Mouse (Mus musculus) CH12.LX (cell line): Measurements from ENCODE around the gene Sorcs1. TPM values are rescaled to one million over a fixed set of nuclear protein-coding genes. Genes with fewer than 3 reads are reported as not detected.

Experiments used
- DNase-seq: peaks from one replicate; pipeline ENCODE4 v3.0.0-alpha.2; 2013; ENCODE audit errors: extremely low read depth
- H3K27ac ChIP-seq: 2 replicates; pipeline ENCODE4 v1.5.1; 2012; ENCODE audit warnings: low read depth, mild to moderate bottlenecking, control low read depth, moderate library complexity; ENCODE audit not compliant: insufficient read depth
- H3K27me3 ChIP-seq: replicated peaks from 2 replicates; pipeline ENCODE3; 2012; ENCODE audit warnings: inconsistent platforms
- H3K36me3 ChIP-seq, 2 experiments: replicated peaks in 1 of 2; 2 replicates each; pipeline versions ENCODE3 to v1.6.1; 2012; ENCODE audit warnings: inconsistent platforms in 1 of 2, low read length in 1 of 2, mild to moderate bottlenecking in 1 of 2, mixed read lengths in 1 of 2, moderate library complexity in 1 of 2; ENCODE audit not compliant: control insufficient read depth in 1 of 2, insufficient read depth in 1 of 2
- H3K4me1 ChIP-seq, 2 experiments: 2 replicates each; pipeline ENCODE4 v1.6.1; 2012; ENCODE audit warnings: inconsistent platforms in 1 of 2, moderate library complexity in 1 of 2; ENCODE audit not compliant: insufficient read depth in 2 of 2, control insufficient read depth in 1 of 2
- H3K4me2 ChIP-seq: 2 replicates; pipeline ENCODE4 v1.6.1; 2012; ENCODE audit warnings: low read depth, mild to moderate bottlenecking, control low read depth; ENCODE audit not compliant: poor library complexity, insufficient read depth, severe bottlenecking
- H3K4me3 ChIP-seq, 3 experiments: fragments of 150-350 bp in 1 of 3; sonication (generic) in 1 of 3; replicated peaks in 1 of 3; 2 replicates each; pipeline versions ENCODE3 to v1.5.1; 2011 to 2012; ENCODE audit warnings: low read depth in 2 of 3, low read length in 2 of 3, mild to moderate bottlenecking in 2 of 3, moderate library complexity in 2 of 3, control low read depth in 1 of 3, improper control_type of control experiment in 1 of 3, inconsistent platforms in 1 of 3, mixed read lengths in 1 of 3; ENCODE audit not compliant: poor library complexity in 1 of 3
- H3K79me2 ChIP-seq: replicated peaks from 2 replicates; pipeline ENCODE4 v1.6.1; 2012; ENCODE audit warnings: mild to moderate bottlenecking, moderate library complexity; ENCODE audit not compliant: control insufficient read depth, poor library complexity, insufficient read depth, severe bottlenecking; ENCODE audit errors: extremely low read depth
- H3K9ac ChIP-seq: 2 replicates; pipeline ENCODE4 v1.6.1; 2012; ENCODE audit warnings: low read depth, mild to moderate bottlenecking, control low read depth, moderate library complexity; ENCODE audit not compliant: insufficient read depth
- H3K9me3 ChIP-seq: replicated peaks from 2 replicates; pipeline ENCODE3; 2012; ENCODE audit warnings: low read length, inconsistent platforms, mixed read lengths
- E2F4 ChIP-seq: IDR thresholded peaks from 2 replicates; pipeline ENCODE4 v1.6.1; 2011; ENCODE audit warnings: low read depth, low read length, improper control_type of control experiment; ENCODE audit not compliant: insufficient replicate concordance
- ETS1 ChIP-seq: conservative IDR thresholded peaks from 2 replicates; pipeline ENCODE4 v1.6.1; 2012; ENCODE audit warnings: low read depth, mild to moderate bottlenecking, inconsistent platforms, low read length, improper control_type of control experiment, moderate library complexity
- HCFC1 ChIP-seq: IDR thresholded peaks from 2 replicates; pipeline ENCODE4 v1.6.1; 2012; ENCODE audit warnings: low read depth, mild to moderate bottlenecking, inconsistent platforms, low read length, improper control_type of control experiment
- JUND ChIP-seq: conservative IDR thresholded peaks from 2 replicates; pipeline ENCODE4 v1.6.1; 2011; ENCODE audit warnings: low read depth, low read length, improper control_type of control experiment
- MAFK ChIP-seq: IDR thresholded peaks from 2 replicates; pipeline ENCODE4 v1.6.1; 2011; ENCODE audit warnings: low read length, improper control_type of control experiment; ENCODE audit not compliant: insufficient replicate concordance
- MEF2A ChIP-seq: IDR thresholded peaks from 2 replicates; pipeline ENCODE4 v1.6.1; 2014; ENCODE audit warnings: low read depth, mild to moderate bottlenecking, inconsistent platforms, low read length, improper control_type of control experiment, borderline replicate concordance
- NELFE ChIP-seq: IDR thresholded peaks from 2 replicates; pipeline ENCODE4 v1.6.1; 2011; ENCODE audit warnings: low read depth, low read length, improper control_type of control experiment
- RAD21 ChIP-seq: IDR thresholded peaks from 2 replicates; pipeline ENCODE4 v1.6.1; 2011; ENCODE audit warnings: low read depth, mild to moderate bottlenecking, low read length, improper control_type of control experiment, moderate library complexity
- dilution Hi-C: fragments of 300-500 bp; cut with MboI; formaldehyde crosslinking; loops from 2 replicates; pipeline ENCODE4 v1.14.3; 2020; ENCODE audit warnings: low sequenced_read_pairs; ENCODE audit not compliant: extremely low pct_unique_long_range_greater_than_20kb, extremely low pct_ligation_motif_present
- in situ Hi-C: fragments of 300-500 bp; cut with MboI; formaldehyde crosslinking; loops from 3 replicates; pipeline ENCODE4 v1.14.3; 2019; ENCODE audit warnings: low sequenced_read_pairs, low pct_ligation_motif_present, low pct_unique_long_range_greater_than_20kb, mixed read lengths
- polyA plus RNA-seq: library from polyadenylated mRNA; unstranded; fragments of >175 nt; gene quantifications from 2 replicates; pipeline ENCODE4 v1.2.1, GENCODE M21; 2012; ENCODE audit warnings: low read depth; ENCODE audit not compliant: insufficient read length
- total RNA-seq, 2 experiments: library from RNA; depleted of rRNA; stranded (reverse); fragments of 300-350 nt in 1 of 2; fragments of >200 nt in 1 of 2; gene quantifications; 2 replicates each; pipeline ENCODE4 v1.2.3; 2012 to 2014

Gene Sorcs1
- total and polyA plus RNA-seq, 3 experiments = 0.08 TPM; not detected in 2

DNA sequence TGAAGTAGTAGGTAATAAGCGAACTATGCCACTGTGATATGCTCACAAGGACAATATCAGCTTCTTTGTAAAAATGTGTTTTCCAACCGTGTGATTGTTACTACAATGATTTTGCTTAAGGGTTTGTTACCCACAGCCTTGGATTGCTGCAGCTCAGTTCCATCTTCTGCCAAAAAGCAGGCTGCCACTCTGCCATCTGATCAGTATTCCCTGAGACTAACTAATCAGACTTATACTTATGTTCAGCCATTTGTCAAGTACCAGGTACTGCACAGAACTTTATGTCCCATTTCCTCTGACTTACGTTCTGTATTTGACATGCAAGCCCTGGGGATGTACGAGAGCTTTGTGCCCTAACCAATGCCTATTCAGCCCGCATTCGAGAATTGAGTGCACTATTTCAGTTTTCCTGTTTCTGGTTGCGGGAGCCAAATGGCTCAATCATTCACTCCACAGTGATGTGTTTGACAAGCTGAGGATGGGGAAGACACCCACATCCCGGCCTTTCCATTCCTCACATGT is 164.1 kb downstream of the Sorcs1 start:
- H3K27ac ChIP-seq = no peak overlapping the region
- peaks cover 45% of the 10 kb centered on the region for H3K9me3 ChIP-seq
- no peak overlapping the region for H3K9ac ChIP-seq
- no peaks in the 10 kb centered on the region for H3K27me3 ChIP-seq
- no peak for TF ChIP-seq ETS1
- no peak for TF ChIP-seq JUND
- H3K4me2 ChIP-seq = no peak overlapping the region
- no peaks in the 10 kb centered on the region for H3K79me2 ChIP-seq
- DNase-seq = no peak
- no peak overlapping the region for H3K4me3 ChIP-seq
- no peaks in the 10 kb centered on the region for H3K36me3 ChIP-seq
- in situ Hi-C loops (no loop called here), dilution Hi-C loops (no loop called here)
- no peaks in the 10 kb centered on the region for H3K4me1 ChIP-seq

DNA sequence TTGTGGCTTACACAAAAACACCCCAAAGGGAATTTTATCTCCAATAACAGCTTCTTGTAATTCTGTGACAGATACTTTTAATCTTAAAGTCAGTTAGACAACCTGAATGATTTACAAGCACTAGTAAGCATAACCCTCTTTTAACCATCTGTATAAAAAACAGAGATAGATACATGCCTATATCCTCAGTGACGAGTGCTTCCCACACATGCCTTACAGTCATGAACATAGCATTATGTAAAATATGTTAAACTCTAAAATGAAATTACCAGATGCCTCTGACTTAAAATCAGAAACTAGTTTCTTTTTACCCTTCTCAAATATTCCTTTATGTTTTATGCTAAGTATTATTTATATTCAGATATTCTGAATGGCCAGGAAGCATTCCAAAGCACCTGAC is 175.6 kb downstream of the Sorcs1 start:
- Histone ChIP-seq H3K9me3 (peaks cover 24% of the 10 kb centered on the region), H3K9ac (no peak overlapping the region), H3K4me1 (no peaks in the 10 kb centered on the region), H3K27ac (no peak overlapping the region), H3K79me2 (no peaks in the 10 kb centered on the region), H3K4me3 (no peak overlapping the region), H3K27me3 (no peaks in the 10 kb centered on the region), H3K36me3 (no peaks in the 10 kb centered on the region), H3K4me2 (no peak overlapping the region)
- in situ Hi-C loops = no loop called here
- dilution Hi-C loops = no loop called here
- no peak for TF ChIP-seq MEF2A
- TF ChIP-seq ETS1 = no peak
- no peak for TF ChIP-seq RAD21
- DNase-seq = no peak

DNA sequence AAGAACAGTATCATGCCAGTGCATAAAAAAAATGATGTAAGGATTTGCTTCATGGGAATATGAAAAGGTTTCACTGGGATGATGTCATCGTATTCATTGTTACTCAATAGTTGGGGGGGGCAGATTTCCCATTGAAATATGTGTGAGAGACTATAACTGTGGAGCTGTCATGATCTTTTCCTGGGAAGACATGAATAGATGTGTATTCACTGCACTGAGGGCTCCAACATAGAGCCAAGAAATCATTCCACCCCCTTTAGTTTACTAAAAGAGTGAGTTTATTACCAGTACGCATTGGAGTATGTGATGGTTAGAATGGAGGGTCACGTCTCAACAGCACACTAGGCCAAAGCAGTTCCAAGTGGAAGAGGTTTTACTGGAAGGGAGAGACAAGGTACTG is 187.3 kb downstream of the Sorcs1 start:
- in situ Hi-C loops = no loop called here

DNA sequence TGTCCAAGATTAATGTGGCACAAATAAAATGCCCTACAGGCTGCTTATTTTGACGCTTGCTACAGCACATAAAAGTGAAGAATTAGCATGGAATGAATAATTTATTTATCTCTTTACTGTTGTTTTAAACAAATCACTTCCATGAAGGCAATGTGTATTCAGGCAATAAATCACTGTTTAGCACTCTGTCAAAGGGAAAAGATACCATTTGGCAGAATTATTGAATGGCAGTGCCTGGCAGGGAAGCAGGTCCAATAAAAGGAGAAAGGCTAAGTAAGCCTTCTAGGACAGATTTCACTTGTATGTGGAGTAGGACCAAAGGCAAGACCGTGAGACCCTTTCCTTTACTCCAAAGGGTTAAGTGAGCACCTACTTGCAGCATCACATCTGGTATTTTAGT is 187.7 kb downstream of the Sorcs1 start:
- no peaks in the 10 kb centered on the region for H3K27me3 ChIP-seq
- dilution Hi-C loops (no loop called here), in situ Hi-C loops (no loop called here)
- TF ChIP-seq E2F4 (no peak), RAD21 (no peak), MAFK (no peak)
- no peaks in the 10 kb centered on the region for H3K36me3 ChIP-seq
- no peak for DNase-seq
- no peak overlapping the region for H3K4me3 ChIP-seq
- H3K4me1 ChIP-seq = no peaks in the 10 kb centered on the region
- H3K27ac ChIP-seq = no peak overlapping the region
- H3K9me3 ChIP-seq = peaks cover 59% of the 10 kb centered on the region
- H3K4me2 ChIP-seq = no peak overlapping the region
- no peak overlapping the region for H3K9ac ChIP-seq
- H3K79me2 ChIP-seq = no peaks in the 10 kb centered on the region

More for the DNA sequence above, 187.3 kb downstream of the Sorcs1 start:
- no peak overlapping the region for H3K9ac ChIP-seq
- no peaks in the 10 kb centered on the region for H3K4me1 ChIP-seq
- no peak overlapping the region for H3K4me2 ChIP-seq
- no peak for TF ChIP-seq HCFC1
- TF ChIP-seq NELFE = no peak
- no peak for DNase-seq
- peaks cover 56% of the 10 kb centered on the region for H3K9me3 ChIP-seq
- dilution Hi-C loops = no loop called here
- no peaks in the 10 kb centered on the region for H3K79me2 ChIP-seq
- no peak overlapping the region for H3K4me3 ChIP-seq
- H3K27ac ChIP-seq = no peak overlapping the region
- H3K36me3 ChIP-seq = no peaks in the 10 kb centered on the region
- no peaks in the 10 kb centered on the region for H3K27me3 ChIP-seq
